Mouse (Mus musculus): Measurements from ENCODE around the gene Tnik. TPM values are rescaled to one million over a fixed set of nuclear protein-coding genes. Genes with fewer than 3 reads are reported as not detected.

Gene Tnik
- total RNA-seq, 2 experiments from 2014 or later, result 172 to 173 TPM

DNA sequence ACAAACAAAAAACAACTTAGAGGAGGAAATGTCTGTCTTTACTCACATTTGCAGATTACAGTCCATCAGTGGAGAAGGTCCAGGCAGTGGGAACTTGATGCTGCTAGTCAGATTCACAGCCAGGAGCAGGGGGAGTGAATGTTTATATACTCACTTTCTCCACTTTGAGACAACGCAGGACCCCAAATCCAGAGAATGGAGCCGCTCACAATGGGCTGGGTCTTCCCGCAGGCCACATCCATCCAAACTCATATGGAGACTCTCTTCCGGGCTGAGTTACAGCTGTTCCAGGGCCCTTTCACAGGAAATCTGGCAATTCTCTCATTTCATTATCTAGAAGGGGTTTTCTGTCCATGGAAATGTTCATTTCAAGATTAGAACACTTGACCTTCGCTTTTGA is 277.1 kb downstream of the Tnik start:
- no peak for DNase-seq (ENCODE audit: low spot score in 2 of 2)

DNA sequence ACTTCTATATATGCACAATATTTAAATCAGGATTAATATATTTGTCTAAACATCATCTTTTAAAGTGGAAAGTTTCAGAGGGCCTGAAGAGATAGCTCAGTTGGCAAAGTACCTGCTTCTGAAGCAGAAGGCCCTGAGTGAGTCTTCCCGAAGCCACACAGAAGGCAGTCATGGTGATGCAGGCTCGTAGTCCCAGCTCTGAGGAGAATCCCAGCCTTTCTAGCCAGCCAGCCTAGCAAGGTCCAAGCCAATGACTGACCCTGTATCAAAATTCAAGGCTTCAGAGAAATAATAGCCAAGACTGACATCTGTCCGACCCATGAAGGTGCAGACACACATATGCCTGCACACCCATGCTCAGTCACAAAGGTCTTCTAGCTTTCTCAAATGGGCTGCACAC is 279.9 kb downstream of the Tnik start:
- no peak for DNase-seq (ENCODE audit: low spot score in 2 of 2)

DNA sequence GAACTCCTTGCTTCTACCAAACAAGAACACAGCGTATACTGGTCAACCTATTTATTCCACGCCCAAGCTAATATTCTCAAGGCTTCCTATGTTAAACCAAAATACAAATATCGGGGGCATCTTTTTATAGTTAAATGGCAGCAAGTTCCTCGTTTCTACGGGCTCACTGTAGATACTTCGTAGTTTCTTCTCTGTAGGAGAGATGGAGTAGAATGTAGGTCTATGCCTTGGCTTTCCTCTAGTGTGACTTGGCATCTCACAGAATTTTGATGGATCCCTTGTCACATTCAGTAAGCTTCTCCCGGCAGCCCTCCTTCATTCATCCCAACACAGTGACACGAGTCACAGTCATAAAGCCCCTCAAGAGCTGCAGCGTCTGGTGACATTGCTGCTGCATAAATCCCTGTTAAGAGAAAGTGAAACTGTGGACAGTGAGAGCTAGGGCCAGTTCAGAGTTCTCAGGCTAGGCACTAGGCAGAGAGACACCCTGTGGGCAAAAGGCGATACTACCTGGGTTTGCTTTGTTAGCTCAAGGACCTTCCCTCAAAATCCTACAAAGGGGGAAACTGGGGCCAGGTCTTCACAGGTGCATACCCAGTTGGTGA is 280.5 kb downstream of the Tnik start:
- DNase-seq (ENCODE audit: low spot score in 2 of 2), result no peak

DNA sequence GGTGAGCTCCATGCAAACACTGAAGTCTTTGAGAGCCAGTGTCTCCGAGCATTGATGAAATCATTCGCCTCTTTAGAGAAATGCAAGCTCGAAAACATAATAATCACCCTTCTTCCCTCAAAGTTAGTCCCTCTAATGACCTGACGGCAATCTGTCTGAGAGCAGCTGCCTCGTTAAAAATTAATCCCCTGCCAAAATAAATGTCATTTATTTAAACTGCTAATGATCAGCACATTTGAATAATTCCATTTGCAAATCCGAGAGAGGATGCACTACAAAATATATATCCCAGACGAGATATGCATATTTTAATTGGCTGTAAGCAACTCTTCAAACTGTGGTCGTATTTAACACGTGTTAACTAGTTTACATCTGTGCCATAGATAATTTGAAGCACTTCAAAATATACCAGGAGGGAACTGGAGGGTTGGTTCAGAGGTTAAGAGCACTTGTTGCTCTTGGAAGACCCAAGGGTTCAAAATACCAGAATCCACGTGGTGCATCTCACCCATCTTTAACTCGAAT is 281.4 kb downstream of the Tnik start:
- DNase-seq (ENCODE audit: low spot score in 2 of 2), result no peak

DNA sequence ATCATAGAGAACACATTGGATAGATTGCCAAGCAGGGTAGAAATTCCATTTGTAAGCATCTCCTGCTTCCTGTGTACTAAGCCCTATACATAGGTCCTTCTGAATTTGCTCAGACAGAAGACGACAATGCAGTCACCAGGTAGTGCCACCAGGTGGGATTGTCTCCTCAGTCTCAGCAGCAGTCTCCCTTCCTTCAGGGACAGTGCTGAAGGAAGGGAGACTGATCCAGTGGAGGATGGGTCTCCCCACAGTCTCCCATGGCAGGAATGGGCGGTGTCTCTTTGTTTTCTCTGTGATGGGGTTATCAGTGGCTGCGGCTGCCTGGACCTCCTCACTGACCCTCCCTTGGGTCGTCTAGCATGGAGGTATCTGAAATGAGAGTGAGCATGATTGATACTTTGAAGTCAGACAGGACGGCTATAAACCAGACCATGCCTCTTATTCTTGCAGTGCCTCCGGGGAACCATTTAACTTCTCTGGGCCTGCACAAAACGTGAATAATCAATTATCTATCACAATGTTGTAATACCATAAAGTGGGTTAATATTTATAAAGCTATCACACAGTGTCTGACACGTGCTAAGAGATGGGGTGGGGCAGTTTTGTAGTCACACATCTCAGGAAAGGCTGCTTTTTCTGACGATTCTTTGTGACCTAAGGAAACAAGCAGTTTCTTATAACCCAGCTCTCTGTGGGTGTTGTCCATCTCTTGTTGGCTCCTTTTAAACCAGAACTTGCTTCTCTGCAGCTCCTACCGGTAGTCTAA is 285.1 kb downstream of the Tnik start:
- DNase-seq (ENCODE audit: low spot score in 2 of 2), result no peak

DNA sequence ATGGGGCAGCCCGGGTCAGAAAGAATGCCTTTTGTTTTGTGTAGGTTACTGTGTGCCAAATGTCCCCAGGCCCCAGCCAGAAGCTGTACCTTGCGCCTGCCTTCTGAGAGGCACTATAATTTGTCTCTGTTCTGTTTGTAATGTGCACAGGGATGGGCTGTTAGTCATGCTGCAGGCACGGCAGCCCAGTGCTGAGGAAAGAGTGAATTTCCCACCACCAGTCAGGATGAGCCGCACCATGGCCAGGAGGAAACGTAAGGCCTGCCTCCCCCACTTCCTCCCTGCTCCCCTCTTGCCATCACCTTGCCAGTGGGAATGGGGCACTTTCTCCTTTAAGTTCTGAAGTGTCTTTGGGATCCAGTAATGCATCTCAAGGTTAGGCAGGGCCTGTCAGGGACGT is 286.4 kb downstream of the Tnik start:
- DNase-seq (ENCODE audit: low spot score in 2 of 2), result no peak

DNA sequence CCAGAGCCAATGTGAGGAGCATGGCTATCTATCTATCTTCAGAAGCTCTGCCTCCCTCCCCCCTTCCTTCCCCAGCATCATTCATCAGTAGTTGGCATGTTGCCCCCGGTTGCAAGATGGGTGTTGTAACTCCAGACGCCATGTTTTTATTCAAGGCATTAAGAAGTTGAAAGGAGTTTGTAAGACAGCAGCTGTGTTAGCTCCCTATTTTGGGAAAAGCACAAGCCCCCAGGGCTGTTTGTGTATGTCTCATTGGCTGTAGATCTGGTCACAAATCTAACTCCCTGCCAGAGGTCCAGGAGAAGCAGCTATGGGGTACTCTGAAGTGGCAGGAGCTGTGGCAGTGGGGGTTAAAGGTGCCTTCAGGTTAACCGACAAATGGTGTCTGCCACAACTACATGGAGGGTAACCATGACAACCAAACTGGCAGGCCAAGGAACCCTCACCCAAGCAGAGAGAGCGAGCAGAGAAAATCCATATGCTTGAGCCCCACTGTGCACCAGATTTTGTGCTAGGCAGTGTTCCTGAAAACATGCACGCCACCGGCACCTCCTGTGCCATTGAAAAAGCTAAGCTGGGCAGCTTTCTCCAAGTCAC is 287.6 kb downstream of the Tnik start:
- DNase-seq (ENCODE audit: low spot score in 2 of 2), result peak; percentile 53 to 66

DNA sequence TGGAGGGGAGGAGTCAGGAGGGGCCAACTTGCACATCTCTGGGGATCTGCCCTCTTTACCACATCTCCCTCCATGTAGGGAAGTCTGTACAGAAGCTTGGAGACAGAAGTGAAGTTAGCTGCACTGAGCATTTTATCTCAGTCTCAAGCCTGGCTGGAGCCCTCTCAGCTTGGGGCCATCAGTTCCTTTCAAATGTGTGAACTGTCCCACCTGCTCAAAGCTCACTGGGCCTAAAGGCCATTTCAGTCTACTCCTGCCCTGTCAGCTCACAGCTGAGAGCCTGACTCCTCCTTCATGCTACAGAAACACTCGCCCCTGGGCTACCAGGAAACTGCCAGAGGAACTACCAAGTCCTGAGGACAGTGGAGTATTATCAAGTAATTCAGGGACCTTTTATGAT is 288.7 kb downstream of the Tnik start:
- DNase-seq (ENCODE audit: low spot score in 2 of 2), result no peak

DNA sequence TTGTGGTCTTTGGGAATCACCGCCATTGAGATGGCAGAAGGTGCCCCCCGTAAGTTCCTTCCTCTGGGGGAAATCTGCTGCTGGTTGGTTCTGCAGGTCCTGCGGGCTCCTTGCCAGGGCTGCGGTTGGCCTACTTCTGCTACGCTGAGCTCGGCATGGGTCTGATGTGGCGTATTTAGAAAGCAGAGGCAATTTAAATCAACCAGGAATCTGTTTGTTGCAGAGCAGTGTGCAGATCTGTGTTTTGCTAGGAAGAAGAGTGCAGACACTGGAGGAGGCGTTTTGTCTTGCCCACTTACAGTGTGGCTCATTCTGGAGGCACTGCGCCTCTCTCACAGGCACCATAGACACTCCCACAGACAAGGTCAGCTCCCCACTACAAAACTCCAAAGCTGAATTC is 291.9 kb downstream of the Tnik start:
- DNase-seq (ENCODE audit: low spot score in 2 of 2), result peak; percentile 17 to 54

DNA sequence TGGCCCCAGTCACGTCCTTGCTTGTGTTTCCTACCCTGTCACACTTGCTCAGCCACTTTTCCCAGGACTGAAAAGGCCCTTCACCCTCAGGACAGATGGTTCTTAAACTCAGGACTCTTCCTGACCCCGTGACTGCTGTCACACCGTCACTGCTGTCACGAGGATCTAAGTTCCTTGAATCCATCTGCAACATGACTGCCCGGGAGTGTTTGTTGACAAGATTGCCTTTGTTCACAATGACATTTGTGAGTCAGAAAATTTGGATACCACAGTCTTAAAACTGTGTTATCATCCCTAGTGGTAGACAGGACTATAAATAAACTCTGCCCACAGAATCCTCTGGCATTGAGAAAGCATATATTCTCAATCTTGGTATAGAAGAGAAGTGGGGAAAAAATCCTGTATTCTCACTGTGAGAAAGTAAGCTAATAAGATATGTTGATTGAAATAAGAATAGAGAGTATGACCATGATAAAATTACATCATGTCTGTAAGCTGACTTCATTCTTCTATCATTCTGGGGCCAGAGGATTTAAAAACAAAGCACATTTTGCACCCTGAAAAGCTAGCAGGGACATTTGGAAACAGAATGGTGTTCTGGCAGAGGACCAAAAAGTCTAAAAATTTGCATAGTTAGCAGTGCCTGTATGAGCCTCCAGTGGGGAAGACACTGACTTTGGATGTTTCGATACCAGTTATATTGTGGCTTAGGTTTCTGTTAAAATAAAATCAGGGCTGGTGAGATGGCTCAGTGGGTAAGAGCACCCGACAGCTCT is 293.0 kb downstream of the Tnik start:
- DNase-seq (ENCODE audit: low spot score in 2 of 2), result no peak

DNA sequence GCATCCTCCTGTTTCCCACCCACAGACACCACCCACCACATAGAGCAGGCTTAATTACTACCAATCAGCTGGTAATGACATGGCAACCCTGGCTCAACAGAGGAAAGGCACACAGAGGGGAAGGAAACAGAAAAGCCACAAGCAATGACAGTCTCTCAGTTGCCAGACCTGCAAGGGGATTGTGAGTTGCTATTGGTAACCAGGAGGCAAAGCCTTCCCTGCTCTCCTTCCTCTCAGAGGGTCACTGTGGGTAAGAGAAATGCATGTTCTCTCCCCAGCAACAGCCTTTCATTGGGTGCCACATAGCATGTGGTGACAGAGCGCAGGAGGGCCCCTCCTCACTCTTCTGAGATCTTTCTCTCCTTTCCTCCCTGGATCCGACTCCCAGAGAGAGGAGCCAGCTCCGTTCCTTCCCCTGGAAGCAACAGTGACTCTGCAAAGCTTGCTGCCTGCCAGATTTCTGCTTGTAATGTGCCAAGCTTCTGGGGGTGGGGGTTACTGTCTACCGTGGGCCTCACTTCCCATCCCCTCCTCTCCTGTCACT is 295.4 kb downstream of the Tnik start:
- DNase-seq (ENCODE audit: low spot score in 2 of 2), result peak; percentile 62 to 80

DNA sequence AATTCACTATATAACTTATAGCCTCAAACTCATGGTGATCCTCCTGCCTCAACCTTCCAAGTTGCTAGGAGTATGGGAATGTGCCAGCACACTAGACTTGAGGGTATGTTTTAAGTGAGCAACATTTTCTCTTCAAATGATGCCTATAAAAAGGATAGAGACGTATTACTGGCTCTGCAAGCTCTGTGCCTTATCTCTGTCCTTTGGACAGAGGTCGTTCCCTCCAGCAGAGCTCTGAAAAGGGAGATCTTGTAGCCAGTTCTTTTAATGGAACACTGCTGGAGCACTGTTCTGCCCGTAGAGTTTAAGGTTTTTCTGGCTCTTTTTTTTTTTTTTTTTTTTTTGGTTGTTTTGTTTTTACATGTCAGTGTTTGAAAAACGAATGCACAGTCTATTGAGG is 298.4 kb downstream of the Tnik start:
- DNase-seq (ENCODE audit: low spot score in 2 of 2), result no peak

DNA sequence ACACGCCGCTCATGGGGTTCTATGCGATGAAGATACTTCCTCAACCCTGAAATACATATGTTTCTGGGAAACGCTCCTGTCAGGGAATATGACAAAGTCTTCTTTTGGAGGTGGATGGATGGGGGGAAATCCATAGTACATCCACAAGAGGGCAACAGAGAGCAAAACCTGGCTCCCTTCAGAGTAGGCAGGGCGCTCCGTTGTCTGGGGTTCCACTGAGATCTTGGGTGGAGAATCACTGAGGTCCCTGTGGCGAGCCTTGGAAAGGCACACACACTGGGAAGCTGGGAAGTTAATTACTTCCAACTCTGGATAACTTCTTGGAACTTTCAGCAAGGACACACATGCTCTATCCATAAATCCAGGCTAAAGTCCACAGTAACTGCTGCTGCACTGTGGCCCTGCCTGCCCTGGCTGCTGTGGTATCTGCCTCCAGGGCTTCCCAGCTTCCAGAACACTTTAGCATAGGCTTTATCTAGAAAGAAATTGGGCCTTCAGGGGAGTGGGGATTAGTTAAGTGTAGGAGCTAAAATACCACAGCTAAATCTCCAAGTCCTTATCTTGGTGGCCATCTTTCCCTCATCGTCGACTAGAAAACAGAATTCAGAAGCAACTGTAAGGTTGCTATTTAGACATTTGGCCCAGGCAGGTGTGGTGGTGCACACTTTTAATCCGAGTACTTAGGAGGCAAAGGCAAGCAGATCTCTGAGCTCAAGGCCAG is 299.8 kb downstream of the Tnik start:
- DNase-seq (ENCODE audit: low spot score in 2 of 2), result no peak

DNA sequence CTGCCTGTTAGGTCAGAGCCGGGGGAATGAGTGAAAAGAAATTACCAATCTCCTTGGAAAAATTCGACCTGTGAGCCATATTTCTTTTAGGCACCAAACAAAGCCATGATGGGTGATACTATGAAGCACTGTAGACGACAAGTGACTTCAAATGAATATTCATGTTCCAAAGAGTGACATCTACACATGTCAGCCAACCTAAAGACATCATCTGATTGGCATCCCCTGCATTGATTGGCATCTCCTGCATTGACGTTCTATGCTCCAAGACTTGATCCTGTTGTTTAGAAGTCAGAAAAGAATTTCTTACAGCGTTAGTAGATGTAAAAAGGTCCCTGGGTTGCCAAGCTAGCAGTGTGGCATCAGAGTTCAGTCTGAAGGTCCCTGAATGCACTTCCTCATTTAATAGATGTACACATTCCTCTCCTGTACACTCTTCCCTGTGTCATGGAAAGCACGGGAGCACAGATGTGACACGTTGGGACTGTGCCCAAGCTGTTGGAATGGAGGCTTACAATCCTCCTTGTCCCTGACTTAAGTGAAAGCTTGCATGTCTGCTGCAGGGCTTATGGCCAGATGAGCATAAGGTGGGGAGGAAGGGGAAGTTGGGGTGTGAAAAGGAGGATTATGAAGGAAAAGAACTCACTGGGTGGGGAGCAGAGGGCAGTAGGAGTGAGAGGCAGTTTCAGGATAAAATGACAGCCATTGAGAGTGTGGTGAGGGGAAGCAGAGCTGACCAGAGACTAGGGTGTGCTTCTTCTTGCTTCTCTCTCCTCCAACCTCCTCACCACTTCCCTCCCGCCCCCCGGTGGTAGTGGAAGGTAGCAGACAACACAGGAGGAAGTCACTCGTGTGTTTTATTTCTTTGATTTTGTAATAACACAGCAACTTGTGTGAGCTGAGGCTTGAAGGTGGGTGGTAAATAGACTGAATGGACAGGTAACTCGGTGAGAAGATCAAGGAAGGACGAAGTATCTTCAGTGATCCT is 301.6 kb downstream of the Tnik start:
- DNase-seq (ENCODE audit: low spot score in 2 of 2), result peak; percentile 50 to 65

DNA sequence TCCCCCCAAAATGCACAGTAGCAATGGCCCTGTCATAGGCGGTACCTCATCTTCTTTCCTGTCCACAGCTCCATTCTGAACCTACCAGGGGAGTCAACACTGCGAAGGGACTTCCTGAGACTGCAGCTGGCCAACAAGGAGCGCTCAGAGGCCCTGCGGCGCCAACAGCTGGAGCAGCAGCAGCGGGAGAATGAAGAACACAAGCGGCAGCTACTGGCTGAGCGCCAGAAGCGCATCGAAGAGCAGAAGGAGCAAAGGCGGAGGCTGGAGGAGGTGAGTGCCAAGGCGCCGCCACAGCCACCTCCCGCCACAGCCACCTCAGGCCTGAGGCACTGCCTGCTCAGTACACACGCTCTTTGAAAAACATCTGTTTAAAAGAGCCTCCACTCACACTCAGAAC is 314.3 kb downstream of the Tnik start:
- peak; percentile 52 to 71 for DNase-seq (ENCODE audit: low spot score in 2 of 2)

DNA sequence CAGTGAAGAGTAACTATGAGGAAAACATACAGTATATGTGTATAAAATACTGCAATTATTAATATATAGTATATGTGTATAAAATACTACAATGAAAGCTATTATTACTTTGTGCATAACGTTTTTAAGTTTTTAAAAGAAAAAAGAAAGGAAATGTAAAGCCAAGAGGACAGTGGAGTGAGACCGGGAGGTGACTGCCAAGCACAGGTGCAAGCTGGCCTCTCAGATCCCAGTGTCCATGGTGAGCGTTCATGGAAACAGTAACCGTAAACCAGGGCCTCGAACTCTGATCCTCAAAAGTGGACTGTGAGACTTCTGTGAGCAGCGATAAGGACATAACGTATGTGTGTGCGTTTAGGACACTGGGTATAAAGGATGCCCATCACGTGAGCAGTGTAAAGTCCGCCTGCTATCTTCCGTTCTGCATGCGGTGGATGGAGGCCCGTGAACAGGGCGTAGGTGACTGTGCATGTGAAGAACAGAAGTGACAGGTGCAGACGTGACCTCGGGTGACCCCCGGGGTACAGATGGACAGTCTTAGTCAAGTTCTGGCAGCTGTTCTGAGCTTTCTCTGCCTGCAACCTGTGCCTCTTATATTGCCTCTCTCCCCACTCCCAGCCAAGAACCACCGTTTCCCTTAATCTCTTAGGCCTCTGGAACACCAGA is 316.1 kb downstream of the Tnik start:
- DNase-seq (ENCODE audit: low spot score in 2 of 2), result no peak

DNA sequence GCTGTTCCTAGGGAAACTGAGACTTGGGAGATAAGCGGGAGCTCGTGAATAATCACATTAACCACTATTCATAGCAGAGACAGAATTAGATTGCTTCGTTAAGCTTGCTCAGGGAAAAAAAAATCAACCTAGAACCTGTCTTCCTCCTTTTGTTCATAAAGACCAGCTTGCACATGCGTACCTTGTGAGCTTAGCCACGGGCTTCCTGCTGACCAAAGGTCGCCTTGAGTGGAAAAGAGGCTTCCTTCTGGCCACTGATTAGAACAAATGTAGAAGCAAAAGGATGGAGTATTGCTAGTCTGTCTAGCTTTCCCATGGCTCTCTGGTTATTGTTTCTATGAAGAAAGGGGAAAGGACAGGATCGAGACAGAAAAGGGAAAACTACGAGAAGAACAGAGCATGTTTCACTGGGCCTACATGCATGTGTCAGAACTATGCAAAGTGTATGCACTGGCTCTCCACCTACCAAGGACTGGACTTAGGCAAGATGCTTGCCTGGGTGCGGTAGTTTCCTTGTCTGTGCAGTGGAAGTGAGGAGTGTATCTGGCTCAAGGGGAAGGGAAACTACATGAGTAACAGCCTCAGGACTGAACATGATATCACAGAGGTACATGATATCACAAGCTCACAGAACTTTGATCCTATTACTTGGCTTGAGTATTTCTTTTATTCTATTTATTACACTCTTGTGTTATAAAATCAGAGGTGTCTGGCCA is 322.9 kb downstream of the Tnik start:
- DNase-seq (ENCODE audit: low spot score in 2 of 2), result no peak

DNA sequence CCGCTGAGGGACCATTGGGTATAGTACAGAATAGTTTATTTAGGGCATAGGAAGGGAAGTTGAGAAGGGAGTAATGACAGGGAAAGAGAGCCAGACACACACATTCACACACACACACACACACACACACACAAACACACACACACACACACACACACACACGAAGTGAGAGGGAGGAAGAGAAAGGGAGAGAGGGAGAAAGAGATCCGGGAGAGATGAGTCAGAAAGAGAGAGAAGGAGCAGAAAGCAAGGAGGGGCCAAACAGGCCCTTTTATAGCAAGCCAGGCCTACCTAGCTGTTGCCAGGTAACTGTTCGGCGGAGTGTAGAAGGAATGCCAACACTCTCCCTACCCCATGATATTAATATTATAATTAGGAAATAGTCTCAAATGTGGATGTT is 324.8 kb downstream of the Tnik start:
- no peak for DNase-seq (ENCODE audit: low spot score in 2 of 2)

All from left cerebral cortex, adult 18-20 months (tissue).